Mouse (Mus musculus) testis, adult 2 months (tissue): ENCODE results near the gene Cygb.

ENCODE experiments used
- CTCF ChIP-seq: fragments of 200-500 bp; IDR thresholded peaks from 2 replicates; pipeline ENCODE4 v1.5.1; 2012; ENCODE audit warnings: low read depth, mild to moderate bottlenecking, inconsistent platforms, low read length, moderate library complexity; ENCODE audit not compliant: control insufficient read depth, insufficient read depth, insufficient replicate concordance
- POLR2A ChIP-seq: fragments of 200-500 bp; IDR thresholded peaks from 2 replicates; pipeline ENCODE4 v1.6.1; 2012; ENCODE audit warnings: low read depth, mild to moderate bottlenecking, inconsistent platforms, low read length, moderate library complexity; ENCODE audit not compliant: control insufficient read depth

GRCm38 (mm10) chr11:116676175-116676976 is 22.3 kb upstream of the Cygb start:
- TF ChIP-seq POLR2A (no peak; the same call in 1 of the 2 replicates), CTCF (no peak)
